Mouse (Mus musculus) retina, embryonic 14.5 days (tissue): Measurements from ENCODE around the gene Abtb1.

ENCODE experiments used
- DNase-seq: peaks from one replicate; pipeline ENCODE4 v3.0.0-alpha.2; 2015; ENCODE audit warnings: low spot score

Gene Abtb1

DNA sequence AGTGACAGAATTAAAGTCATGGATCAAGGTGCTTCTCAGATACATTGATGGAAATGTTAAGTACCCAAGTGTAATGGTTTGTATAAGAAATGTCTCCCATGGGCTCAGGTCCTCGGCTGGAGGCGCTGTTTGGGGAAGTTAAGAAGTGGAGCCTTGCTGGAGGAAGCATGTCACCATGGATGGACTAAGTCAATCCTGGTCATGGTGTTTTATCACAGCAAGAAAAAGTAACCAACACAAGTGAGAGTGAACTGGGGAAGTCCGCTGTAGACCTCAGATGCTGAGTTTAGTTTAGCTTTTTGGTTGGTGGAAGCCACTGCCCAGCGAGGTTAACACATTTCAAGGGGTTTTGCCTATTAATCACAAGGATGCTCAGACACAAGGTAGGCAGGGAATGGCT, 12.2 kb downstream of the Abtb1 start:
- DNase-seq = no peak

DNA sequence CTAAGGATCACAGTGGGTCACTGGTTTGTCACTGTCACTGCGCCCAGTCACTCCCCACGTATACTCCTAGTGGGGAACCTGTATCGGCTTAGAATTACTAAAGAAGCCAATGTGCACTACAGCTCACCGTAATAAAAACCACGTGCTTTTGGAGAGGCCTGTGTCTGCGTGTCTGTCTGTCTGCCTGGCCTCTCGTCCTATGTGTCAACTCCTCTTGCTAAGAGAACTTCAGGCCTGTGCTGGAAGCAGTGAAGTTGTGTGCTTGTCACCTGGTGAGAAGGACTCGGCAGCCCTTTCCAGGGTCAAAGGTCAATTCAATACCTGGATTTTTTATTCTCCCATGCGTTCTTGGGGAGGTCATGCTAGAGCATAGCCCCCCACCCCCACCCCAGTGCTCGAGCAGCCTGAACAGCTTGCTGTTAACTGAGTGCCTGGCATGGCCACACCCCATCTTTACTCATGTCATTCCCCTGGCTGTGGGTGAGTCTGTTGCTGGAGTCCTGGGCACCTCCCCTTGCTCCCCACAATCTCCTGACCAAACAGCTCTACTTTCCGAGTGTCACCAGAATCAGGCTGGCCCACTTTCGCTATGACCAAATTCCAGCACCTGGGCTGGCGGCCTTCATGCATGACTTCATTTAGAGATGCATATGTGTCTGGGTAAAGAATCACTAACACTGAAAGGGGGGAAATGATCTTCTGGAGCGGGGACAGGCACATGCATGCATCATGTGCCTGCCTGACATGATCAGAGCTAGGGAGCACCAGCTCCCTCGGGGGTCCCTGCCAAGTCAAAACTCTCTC, 13.4 kb downstream of the Abtb1 start:
- DNase-seq = no peak

DNA sequence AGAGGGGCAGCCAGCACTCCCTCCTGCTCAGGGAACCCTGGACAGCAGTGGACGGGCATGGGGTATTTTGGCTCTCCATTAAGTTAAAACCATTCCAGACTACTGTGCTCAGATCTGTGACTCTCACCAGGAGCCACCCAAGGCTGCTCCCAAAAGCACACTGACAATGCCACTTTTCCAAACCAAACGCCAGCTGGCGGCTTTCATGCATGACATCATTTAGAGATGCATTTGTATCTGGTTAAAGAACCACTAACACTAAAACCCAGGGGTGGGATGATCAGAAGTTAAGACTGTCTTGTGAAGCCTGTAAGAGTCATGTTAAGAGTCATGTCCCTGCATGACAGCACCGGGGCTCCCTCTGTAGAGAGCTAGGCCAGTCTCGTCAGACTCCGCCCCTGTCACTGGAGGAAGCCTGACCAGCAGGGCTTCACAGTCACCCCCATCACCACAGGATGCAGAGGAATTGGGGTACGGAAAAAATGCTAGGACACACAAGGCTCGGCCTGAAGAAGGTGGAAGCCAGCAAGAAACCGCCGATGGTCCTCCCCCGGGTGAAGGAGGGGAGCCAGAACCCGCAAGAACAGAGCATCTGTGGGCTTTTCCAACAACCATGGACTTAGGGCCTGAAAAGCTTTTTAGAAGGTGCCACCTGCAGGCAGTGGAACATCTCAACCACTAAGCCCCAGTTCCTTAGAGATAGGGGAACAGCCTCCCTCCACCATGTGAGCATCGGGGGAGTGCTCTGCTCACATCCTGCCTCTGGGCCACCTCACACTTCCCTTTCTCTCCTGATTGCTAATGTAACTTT, 14.2 kb downstream of the Abtb1 start:
- no peak for DNase-seq

DNA sequence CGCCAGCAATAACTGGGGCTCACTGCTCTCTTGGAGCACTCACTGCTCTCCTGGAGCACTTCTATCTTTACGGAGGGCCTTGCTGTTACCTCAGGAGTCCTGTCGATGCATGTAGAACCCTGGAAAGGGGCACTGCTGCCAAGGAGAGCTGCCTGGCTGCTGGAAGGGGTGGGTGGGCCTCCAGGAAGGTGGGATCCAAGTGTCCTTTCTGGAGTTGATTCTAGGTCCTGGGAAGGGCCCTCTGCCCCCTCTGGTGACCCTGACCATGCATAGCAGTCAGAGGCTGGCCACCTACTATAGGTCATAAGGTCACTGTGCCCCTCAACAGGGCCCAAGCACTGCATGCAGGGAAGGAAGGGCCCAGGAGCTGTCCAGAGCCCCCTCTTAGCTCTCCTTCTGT, 14.8 kb downstream of the Abtb1 start:
- DNase-seq = no peak

DNA sequence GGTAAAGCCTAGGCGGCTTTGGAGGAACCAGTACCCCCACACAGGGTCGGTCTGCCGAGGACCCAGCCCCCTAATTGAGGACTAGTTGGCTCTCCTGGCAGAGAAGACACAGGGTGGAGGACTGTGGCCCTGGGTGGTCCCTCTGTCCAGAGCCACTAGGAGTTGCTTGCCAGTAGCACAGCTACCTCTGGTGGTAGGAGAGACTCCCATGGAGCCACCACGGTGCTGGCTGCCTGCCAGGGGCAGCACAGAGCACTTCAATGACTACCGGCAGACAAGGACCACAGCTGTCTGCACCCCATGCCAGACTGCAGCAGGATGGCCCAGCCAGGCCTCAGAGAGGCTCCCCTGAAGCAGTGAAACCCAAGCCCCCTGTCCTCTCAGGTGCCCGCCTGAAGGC, 15.2 kb downstream of the Abtb1 start:
- peak; percentile 73 for DNase-seq

DNA sequence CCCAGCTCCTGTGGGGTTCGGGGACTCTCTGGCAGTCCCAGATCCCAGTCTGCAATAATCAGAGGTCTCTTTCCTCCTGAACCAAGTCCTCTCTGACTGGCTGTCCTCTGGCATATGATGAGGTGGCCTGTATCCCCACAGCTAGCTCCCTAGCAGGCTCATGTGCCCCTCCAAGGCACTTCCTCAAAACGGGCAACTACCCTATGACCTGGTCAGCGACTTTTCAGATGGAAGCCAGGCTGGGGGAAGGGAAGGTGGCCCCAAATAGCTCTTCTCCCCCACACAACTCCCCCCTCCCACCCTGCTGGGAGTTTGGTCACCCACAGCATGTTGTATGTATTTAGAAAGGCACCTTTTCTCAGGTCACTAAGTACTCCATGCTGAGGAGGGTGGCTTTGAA, 15.7 kb downstream of the Abtb1 start:
- DNase-seq = no peak

DNA sequence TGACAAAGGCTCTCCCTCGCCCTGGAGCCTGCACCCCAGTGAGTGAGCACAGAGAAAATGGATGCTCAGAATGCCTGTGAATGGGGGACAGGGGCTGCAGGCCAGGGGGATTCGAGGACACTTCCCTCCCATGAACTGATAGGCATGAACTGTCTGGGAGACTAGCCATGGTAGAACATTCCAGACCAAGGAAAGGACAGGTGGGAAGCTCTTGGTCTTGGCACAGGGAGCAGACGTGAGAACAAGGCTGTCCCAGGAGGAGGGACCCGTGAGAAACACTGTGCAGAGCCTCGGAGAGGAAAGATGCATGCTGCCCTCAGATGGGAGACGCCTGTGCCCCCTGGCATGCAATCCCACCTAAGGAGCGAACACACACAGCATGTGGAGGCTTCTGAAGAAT, 17.6 kb downstream of the Abtb1 start:
- no peak for DNase-seq

DNA sequence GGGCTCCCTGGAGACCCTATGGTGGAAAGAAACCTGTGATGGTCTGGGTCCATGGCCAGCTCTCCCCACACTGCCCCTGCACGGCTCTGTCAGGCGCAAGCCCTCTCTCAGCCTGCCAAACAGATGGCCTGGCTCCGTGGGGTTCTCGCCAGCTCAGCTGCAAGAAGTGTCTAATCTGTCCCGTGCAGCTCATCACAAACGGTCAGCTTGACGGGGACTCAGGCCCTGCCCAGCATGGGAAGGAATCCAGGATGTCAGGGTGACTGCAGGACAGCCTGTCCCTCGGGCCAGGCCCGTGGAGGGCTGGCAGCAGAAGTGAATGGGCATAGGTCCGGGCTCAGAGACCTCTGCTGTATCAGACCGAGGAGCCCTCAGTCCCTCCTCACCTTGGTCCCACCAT, 19.9 kb downstream of the Abtb1 start:
- DNase-seq = no peak

DNA sequence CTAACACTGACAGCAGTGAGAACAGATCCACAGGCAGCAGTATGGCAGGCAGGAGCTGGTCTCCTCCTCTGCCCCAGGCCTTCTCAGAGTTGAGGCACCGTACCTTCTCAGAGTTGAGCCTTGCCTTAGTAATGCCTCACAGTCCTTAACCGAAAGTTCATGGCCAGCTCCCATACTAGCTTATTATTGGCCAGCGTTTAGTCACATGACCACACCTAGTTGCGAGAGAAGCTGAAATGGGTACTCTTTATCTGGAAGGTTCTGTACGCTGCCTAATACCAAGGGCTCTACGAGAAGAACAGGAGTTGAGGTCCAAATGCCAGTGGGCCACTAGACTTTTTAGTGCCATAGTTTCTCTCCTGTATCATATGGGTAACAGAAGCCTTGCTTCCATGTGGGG, 20.5 kb downstream of the Abtb1 start:
- no peak for DNase-seq

DNA sequence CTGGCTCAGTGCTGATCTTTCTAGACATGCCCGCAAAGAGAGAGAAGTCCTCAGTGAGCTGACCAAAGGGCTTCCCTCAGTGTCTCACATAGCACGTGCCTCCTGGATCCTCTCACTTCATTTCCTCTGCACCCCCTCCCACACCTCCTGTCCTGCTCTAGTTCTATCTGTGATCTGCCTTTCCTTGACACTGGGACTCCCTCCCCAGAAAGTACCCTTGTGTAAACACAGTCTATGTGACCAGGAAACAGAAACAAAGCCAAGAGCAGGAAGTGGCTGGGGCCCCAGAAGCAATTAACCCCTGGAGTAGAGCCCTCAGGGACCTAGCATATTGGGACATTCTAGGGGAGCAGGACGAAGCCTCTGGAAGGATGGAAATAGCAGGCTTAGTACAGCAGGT, 20.9 kb downstream of the Abtb1 start:
- no peak for DNase-seq

DNA sequence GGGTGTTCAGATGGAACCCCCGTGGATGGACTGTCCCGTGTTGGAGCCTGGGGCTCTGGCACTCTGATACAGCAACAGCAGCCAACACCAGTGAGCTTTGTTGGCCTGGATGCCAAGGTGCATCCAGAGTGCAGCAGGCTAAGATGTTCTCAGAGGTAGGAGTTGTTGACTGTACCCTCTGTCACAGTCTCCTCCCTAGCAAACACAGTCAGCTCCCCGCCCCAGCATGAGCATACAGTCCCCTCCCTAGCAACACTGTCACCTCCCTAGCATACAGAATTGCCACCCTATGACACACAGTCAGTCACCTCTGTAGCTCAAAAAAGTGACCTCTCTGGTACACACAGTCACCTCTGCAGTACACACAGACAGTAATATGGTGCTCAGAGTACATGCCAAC, 24.9 kb downstream of the Abtb1 start:
- no peak for DNase-seq

DNA sequence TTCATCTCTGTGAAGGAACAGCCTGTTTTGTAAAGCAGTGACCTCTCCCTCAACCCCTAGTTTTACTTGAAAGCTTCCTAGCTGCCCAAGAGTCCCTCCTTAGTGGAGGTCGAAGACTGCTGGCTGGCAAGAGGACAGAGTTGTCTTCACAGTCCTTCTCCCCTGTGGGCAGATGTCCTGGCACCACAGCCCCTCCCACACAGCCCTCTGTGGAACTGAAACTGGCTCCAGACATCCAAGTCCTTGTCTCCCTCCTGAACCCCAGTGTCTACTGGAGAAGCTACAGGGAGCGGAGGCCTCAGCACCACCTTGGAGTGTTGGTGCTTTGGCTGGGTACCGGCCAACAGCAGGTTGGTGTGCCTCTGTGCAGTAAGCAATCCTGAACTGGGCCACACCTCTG, 26.3 kb downstream of the Abtb1 start:
- DNase-seq = no peak

DNA sequence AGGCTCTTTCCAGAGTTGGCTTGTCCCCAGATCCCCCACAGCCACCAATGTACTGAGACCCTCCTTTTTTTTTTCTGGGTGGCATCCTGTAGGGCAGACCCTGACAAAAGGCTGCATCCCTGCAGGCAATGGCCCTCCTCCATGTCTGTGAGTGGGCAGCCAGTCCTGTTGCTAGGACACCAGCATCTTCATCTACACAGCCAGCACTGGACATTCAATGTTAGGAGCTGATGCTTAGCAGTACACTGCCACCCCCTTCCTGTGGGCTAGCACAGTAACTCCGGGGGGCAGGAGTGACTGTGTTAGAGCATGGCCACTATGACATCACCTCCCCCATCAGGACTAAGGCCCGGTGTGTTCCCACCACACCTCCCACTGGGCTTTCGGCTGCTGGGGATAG, 26.7 kb downstream of the Abtb1 start:
- DNase-seq = no peak

DNA sequence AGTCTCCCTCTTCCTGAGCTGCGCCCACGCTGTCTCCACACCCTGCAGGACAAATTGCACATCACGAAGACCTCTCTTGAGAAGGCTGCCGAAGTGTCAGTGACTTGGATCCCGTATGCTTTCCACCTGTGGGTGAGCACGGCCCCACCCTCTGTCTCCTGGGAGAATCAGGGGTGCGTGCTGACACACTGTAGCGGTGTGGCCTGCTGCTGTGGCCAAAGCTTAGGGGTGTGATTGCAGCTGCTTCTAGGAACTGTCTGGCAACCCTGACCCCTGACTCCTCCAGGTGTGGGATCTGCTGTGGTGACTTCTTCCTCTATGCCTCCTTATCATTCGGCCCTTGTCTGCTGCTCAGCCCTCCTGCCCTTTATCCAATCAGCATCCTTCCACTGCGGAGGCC, 28.0 kb downstream of the Abtb1 start:
- DNase-seq = no peak

DNA sequence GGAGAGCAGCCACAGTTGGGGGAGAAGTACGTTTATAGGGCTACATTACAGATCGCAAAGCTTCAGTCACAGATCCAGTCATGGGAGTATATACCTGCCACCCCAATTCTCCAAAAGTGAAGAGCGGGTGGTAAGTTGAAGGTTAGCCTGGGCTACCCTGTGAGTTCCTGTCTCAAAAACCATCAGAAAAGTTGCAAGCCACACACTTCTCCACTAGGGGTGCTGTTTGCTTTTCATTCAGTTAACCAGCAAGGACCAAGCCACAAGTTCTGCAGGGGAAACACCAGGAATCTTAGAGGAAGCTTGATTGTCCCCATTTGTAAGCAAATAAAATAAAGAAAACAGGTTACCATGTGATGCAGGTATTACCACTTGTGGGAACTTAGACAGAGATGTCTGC, 28.9 kb downstream of the Abtb1 start:
- peak; percentile 81 for DNase-seq

DNA sequence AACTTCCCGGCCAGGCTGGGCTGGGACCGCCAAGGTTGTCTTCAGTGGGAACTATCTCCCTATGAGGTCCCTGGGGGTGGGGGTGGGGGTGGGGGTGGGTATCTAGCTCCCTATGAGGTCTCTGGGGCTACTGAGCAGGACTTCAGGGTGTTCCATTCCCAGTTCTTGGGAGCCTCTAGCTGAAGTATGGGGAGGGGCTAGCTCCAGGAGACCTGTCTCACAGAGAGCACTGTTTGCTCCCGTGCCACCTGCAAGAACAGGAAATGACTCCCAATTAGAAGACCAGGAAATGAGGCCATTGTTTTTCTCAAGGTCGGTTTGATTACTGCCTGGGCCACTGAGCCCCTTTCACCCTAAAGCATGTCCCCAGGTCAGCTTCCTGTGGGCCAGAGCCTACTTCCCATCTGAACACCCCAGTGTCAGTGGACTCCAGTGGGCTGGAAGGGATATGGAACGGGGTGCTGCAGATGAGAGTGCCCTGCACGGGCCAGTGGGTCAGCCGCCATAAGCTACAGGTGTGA, 29.8 kb downstream of the Abtb1 start:
- DNase-seq = no peak

DNA sequence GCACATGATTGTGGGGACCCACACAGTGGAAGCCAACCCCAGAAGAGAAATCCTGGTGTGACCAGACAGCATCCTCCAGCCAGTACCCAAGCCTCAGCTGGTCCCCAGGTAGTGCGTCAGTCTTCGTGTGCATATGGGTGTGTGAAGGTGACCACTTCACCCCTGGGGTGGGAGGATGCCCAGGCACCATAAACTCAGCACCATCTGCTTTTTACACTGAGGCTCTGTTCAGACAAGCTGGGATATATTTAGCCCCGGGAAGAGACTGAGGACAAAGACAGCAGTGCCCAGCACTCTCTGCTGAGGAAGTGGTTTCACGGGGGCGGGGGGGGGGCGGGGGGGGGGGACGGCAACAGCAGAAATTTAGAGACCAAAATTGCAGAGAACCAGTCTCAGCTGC, 30.4 kb downstream of the Abtb1 start:
- no peak for DNase-seq

DNA sequence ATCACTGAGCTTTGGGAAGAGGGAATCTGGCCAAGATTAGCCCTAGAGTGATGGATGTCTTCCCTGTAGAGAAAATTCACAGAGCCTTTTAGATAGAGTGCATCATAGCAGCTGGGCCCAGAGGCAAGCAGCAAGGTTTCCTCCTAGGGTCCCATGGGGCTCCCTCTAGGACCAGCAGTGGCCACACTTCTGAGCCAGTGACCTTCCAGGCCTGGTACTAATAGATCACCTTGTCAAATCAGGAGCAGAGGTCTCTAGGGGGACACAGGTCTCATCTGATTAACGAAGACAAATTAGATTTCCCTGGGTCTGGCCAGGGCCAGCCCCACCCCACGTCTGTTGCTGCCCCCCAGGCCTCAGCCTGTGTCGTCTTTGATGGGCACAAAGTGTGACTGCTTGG, 31.5 kb downstream of the Abtb1 start:
- no peak for DNase-seq

DNA sequence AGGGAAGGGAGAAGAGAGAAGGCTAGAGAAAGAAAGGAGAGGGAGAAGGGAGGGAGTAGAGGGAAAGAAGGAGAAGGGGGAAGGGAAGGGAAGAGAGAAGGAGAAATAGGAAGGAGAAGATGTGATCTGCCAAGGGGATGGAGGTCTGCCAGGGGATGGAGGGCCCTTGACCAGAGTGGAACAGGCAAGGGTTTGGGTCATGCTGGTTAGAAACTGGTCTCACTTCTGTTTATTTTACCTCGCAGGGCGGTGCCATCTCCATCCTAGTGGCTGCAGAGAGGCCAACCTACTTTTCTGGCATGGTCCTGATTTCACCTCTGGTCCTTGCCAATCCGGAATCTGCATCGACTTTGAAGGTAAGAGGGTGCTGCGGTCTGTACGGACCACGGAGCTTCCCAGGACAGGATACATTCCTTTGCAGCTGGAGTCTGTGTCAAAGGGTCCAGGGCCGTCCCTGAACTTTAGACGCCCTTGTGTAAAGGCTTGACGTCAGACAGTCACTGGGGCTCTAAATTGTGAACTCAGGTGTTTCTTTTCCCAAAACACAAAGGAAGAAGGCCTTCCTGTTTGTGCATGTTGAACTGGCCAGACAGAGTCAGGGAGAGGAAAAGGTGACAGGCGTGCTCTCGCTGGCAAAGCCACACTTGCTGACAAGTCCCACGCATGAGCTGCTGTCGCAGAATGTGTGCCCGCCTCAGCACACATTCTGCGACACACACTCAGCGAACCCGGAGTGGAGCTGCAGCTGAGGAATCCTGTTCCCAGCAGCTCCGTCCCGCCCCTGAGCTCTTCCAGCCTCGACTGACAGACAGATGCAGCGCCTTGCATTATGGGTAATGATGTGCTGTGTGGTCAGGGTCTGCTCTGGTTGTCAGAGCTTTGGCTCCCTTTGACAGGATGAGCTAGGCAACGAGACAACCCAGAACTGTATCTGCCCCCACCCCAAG, 32.4 kb downstream of the Abtb1 start:
- DNase-seq = no peak

DNA sequence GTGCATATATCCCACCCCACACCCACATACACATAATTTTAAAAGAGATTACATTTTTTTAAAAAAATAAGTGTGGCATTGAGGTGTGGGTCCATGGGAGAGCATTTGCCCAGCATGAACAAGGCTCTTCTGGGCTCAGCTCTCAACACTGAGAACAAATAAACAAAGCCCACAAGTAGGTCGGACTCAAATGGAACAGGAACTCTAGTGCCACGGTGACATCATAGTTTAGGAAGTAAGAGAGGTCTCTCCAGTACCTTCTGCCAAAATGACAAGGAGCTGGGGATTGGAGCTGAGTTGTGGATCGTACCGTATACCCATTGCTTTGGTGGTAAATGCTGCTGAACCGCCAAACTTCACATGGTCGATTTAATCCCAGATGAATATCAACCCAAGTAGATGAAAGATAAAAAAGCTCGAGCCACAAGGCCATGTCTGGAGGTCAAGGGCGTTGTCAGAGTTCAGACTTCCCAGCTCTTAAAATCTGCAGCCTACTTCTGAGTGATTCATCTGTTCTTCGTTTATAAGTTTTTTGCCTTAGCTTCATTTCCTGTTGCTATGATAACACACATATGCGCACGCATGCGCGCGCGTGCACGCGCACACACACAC, 36.7 kb downstream of the Abtb1 start:
- DNase-seq = no peak

DNA sequence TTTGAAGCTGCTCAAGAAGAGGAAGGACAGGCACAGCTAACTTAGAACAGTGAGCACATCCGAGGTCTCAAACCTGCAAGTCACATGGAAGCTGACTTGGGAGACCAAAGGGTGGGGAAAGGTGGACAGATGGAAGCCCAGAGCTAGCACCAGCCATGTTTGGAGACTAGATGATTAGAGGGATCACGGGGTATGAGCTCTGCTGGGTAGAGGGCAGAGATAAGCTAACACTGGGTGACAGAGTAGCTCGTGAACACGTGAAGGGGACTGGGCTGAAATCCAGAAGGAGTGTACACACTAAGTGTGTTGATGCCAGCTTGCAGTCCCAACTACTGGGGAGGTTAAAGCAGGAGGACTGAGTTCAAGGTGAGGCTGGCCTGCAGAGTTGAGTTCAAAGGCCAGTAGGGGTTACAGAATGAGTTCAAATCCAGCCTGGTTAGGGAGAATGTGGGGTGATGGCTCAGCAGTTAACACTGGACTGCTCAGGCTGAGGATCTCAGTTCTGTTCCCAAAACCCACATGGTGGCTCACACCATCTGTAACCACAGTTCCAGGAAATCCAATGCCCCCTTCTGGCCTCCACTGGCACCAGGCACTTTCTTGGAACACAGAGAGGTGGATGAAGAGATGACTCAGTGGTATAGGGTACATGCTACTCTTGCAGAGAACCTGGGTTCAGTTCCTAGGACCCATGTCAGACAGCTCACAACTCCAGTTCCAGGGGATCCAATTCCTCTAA, 37.7 kb downstream of the Abtb1 start:
- no peak for DNase-seq
